Mouse (Mus musculus): ENCODE measurements around the gene Cmip.

Cmip gene

GRCm38 (mm10) chr8:117348718-117349394 lies 92.0 kb downstream of the Cmip start:
- DNase-seq (ENCODE audit: low spot score), result no peak

GRCm38 (mm10) chr8:117349541-117349940 lies 92.7 kb downstream of the Cmip start:
- no peak for DNase-seq (ENCODE audit: low spot score)

- no peak for DNase-seq (ENCODE audit: low spot score)
These were observed 95.2 kb downstream of the Cmip start for GRCm38 (mm10) chr8:117352098-117352497.

GRCm38 (mm10) chr8:117355111-117355831 lies 98.4 kb downstream of the Cmip start:
- no peak for DNase-seq (ENCODE audit: low spot score)

- DNase-seq (ENCODE audit: low spot score), result no peak
These were observed 99.3 kb downstream of the Cmip start for GRCm38 (mm10) chr8:117356109-117356672.

- DNase-seq (ENCODE audit: low spot score), result no peak
These were observed 100.9 kb downstream of the Cmip start for GRCm38 (mm10) chr8:117357491-117358467.

GRCm38 (mm10) chr8:117360172-117360930 lies 103.5 kb downstream of the Cmip start:
- DNase-seq (ENCODE audit: low spot score), result no peak

- DNase-seq (ENCODE audit: low spot score), result no peak
These were observed 105.0 kb downstream of the Cmip start for GRCm38 (mm10) chr8:117361595-117362437.

GRCm38 (mm10) chr8:117362438-117362726 lies 105.5 kb downstream of the Cmip start:
- no peak for DNase-seq (ENCODE audit: low spot score)

- DNase-seq (ENCODE audit: low spot score), result no peak
These were observed 106.4 kb downstream of the Cmip start for GRCm38 (mm10) chr8:117363291-117363690.

- DNase-seq (ENCODE audit: low spot score), result no peak
These were observed 107.7 kb downstream of the Cmip start for GRCm38 (mm10) chr8:117364374-117365160.

- peak; percentile 35 for DNase-seq (ENCODE audit: low spot score)
These were observed 109.6 kb downstream of the Cmip start for GRCm38 (mm10) chr8:117366475-117366874.

GRCm38 (mm10) chr8:117367441-117367840 lies 110.6 kb downstream of the Cmip start:
- DNase-seq (ENCODE audit: low spot score), result no peak

- no peak for DNase-seq (ENCODE audit: low spot score)
These were observed 111.9 kb downstream of the Cmip start for GRCm38 (mm10) chr8:117368781-117369180.

GRCm38 (mm10) chr8:117370009-117370408 lies 113.1 kb downstream of the Cmip start:
- DNase-seq (ENCODE audit: low spot score), result no peak

GRCm38 (mm10) chr8:117371189-117371588 lies 114.3 kb downstream of the Cmip start:
- no peak for DNase-seq (ENCODE audit: low spot score)

- DNase-seq (ENCODE audit: low spot score), result no peak
These were observed 115.2 kb downstream of the Cmip start for GRCm38 (mm10) chr8:117372070-117372469.

GRCm38 (mm10) chr8:117373001-117373428 lies 116.2 kb downstream of the Cmip start:
- DNase-seq (ENCODE audit: low spot score), result no peak

GRCm38 (mm10) chr8:117374087-117374486 lies 117.2 kb downstream of the Cmip start:
- DNase-seq (ENCODE audit: low spot score), result no peak

- DNase-seq (ENCODE audit: low spot score), result no peak
These were observed 120.1 kb downstream of the Cmip start for GRCm38 (mm10) chr8:117376997-117377396.

Measured in embryo, embryonic 10 days (tissue).